Mouse (Mus musculus) thymus, adult 2 months (tissue): ENCODE data around the gene Atp1b2.

Experiments
- CTCF ChIP-seq: fragments of 200-500 bp; IDR thresholded peaks from 2 replicates; pipeline ENCODE4 v1.5.1; 2012; ENCODE audit warnings: mild to moderate bottlenecking, control low read depth, low read length, moderate library complexity, borderline replicate concordance; ENCODE audit not compliant: control insufficient read depth, poor library complexity, insufficient read depth; ENCODE audit errors: extremely low read depth
- POLR2A ChIP-seq: fragments of 200-500 bp; IDR thresholded peaks from 2 replicates; pipeline ENCODE4 v1.6.1; 2012; ENCODE audit warnings: mild to moderate bottlenecking, low read length, control low read depth, moderate library complexity; ENCODE audit not compliant: control insufficient read depth, poor library complexity, insufficient read depth; ENCODE audit errors: extremely low read depth

DNA sequence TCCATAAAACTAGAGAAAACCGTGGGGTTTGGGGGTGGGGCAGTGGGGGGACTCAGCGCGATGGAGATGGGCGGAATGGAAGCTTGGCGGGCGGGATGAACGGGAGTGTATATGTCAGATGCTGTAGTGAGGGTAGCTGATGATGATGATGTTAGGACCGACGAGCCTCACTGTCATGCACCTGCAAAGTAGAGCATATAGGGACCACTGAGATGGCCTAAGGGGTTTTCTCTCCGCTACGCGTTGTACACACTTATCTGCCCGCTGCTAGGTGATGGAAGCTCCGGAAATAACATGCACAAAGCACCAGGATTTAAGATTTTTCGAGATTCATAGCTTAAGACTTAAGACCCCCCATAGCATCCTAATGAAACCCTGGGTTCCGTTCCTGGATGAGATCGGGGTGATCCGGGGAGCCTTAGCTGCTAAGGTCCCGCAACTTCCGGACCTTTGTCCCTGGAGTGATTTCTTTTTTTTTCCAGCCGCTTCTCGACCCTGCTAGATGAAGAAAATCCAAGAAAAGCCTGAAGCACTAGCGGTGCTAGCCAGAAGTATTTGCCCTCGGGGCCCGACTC lies 25.1 kb downstream of the Atp1b2 start:
- TF ChIP-seq CTCF (no peak), POLR2A (no peak)
